Mouse (Mus musculus) forebrain, postnatal 0 days (tissue): ENCODE measurements around the gene Gadd45b. TPM values are rescaled to one million over a fixed set of nuclear protein-coding genes. Genes with fewer than 3 reads are reported as not detected.

ENCODE experiments used
- ATAC-seq: fragments of 200-750 bp; cut with Nextera tagmentation; 2 replicates; pipeline ENCODE4 v1.8.0; 2017; ENCODE audit warnings: mild to moderate bottlenecking, moderate library complexity
- DNase-seq: peaks from one replicate; pipeline ENCODE4 v3.0.0-alpha.2; 2015
- H3K27ac ChIP-seq: fragments of 300-500 bp; sonication (generic); 2 replicates; pipeline ENCODE4 v1.5.1; 2014; ENCODE audit warnings: low read depth, mild to moderate bottlenecking, antibody characterized with exemption, low read length, moderate library complexity, mixed read lengths
- H3K27me3 ChIP-seq: fragments of 300-500 bp; sonication (generic); 2 replicates; pipeline ENCODE4 v1.6.1; 2014; ENCODE audit warnings: mild to moderate bottlenecking, low read length, mixed read lengths; ENCODE audit not compliant: insufficient read depth
- H3K36me3 ChIP-seq: fragments of 300-500 bp; sonication (generic); 2 replicates; pipeline ENCODE4 v1.6.1; 2014; ENCODE audit warnings: mild to moderate bottlenecking, moderate library complexity; ENCODE audit not compliant: insufficient read depth
- H3K4me1 ChIP-seq: fragments of 300-500 bp; sonication (generic); 2 replicates; pipeline ENCODE4 v1.6.1; 2014; ENCODE audit warnings: antibody characterized with exemption; ENCODE audit not compliant: insufficient read depth
- H3K4me2 ChIP-seq: fragments of 300-500 bp; sonication (generic); 2 replicates; pipeline ENCODE4 v1.6.1; 2014; ENCODE audit warnings: low read depth, mild to moderate bottlenecking, moderate library complexity
- H3K4me3 ChIP-seq: fragments of 300-500 bp; sonication (generic); 2 replicates; pipeline ENCODE4 v1.5.1; 2014; ENCODE audit warnings: low read depth, low read length, mixed read lengths
- H3K9ac ChIP-seq: fragments of 300-500 bp; sonication (generic); 2 replicates; pipeline ENCODE4 v1.6.1; 2014; ENCODE audit warnings: mild to moderate bottlenecking
- H3K9me3 ChIP-seq: fragments of 300-500 bp; sonication (generic); 2 replicates; pipeline ENCODE4 v1.6.1; 2016; ENCODE audit warnings: low read length
- CTCF ChIP-seq: sonication (generic); IDR thresholded peaks from 2 replicates; pipeline ENCODE4 v1.5.1; 2016; ENCODE audit warnings: antibody characterized with exemption, control low read depth, low read depth
- WGBS: fragments of 180-500 bp; shearing (Covaris S2); extraction: QIAGEN DNeasy Blood & Tissue Kit; methylation state at CpG from one replicate; pipeline ENCODE4 v1.1.7; 2014; 5-methylcytosine and 5-hydroxymethylcytosine counted together
- polyA plus RNA-seq: library from polyadenylated mRNA; unstranded; fragments of >200 nt; fragmentation: Nextera tagmentation; extraction: Ambion mirVana; gene quantifications from 2 replicates; pipeline ENCODE4 v1.2.1, GENCODE M21; 2015
- total RNA-seq: library from RNA; depleted of rRNA; stranded (reverse); fragments of >200 nt; gene quantifications from 2 replicates; pipeline ENCODE4 v1.2.3, GENCODE M21; 2014

Gadd45b gene
- total and polyA plus RNA-seq, 2 experiments from 2014 or later, result 5.0 to 7.7 TPM

DNA sequence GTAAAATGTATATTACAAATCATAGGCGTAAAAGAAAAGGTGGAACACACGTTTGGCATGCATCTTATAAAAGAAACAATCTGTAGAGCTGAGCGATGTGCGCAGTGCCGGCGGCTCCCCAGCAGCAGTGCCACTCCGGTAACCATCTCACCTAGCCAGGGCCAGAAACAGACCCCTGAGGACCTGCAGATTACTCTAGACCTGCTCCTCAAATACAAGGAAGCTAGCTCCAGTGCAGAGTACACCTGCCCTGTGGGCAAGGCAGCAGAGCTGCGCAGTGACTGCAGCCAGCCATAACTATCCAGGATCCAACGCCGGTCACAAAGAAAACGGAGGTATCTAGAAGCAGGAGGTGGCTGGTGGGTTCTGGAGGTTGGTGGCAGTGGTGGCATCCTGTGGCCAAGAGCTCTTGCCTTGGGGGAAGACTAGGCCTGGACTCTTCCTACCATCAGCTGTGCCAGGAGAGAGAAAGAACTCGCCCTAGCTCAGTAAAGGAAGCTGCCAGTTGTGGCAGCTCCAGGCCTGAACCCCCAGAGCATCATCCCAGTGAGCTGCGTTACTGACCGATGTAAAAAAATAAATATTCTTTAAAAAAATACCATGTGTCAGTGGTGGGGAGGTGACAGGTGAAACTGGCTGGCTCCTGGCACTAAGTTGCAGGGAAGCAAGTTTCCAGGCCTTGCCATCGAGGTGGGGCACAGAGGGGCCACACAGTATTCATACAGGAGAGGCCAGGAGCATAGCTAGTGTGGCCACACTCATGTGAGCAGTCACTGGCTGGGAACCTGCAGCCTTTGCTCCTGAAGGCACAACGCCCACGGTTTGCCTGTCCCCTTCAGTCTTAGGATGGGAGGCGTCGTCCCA, 28.2 kb upstream of the Gadd45b start:
- ATAC-seq (no peak), DNase-seq (no peak)
- no peak overlapping the region for H3K27ac ChIP-seq
- H3K4me1 ChIP-seq, result peaks cover 6% of the 10 kb centered on the region
- no peak for TF ChIP-seq CTCF
- peak overlapping the region; percentile 23 for H3K4me2 ChIP-seq
- H3K9me3 ChIP-seq, result no peaks in the 10 kb centered on the region
- peaks cover 50% of the 10 kb centered on the region for H3K36me3 ChIP-seq
- H3K9ac ChIP-seq, result no peak overlapping the region
- H3K4me3 ChIP-seq, result no peak overlapping the region
- no peaks in the 10 kb centered on the region for H3K27me3 ChIP-seq
- 89% methylated on average over 19 of the region's 19 CpGs for WGBS

DNA sequence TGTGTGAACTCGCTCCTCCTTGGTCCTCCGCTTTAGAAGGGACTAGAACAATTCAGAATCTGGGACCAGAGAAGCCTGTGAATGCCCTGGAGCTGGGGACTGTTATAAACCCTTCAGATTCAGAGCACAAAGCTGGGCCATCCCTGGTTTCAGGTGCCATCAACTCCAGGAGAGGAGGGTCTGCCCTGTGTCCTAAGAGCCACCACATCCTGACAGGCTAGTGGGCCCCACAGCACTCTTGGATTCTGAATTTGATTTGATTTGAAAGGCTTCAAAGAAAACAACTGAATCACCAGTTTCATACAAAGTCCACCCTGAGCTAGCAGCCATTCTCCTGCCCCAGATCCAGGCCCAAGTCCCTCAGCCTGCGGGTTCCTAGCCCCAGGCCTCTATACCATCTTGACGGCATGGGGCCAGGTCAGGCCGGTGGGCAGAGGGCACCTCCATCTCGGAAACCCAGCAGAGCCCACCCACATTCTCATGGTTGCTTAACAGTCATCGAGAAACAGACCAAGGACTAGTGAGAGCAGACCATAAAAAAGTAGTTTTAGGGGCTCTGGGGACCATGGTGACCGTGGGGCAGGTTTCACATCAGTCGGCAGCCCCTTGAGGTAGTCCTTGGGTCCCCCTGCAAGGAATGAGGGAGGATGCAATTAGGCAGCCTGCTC, 27.5 kb upstream of the Gadd45b start:
- Histone ChIP-seq H3K9ac (no peak overlapping the region), H3K27me3 (no peaks in the 10 kb centered on the region), H3K27ac (no peak overlapping the region), H3K9me3 (no peaks in the 10 kb centered on the region), H3K4me3 (no peak overlapping the region), H3K4me1 (peaks cover 6% of the 10 kb centered on the region), H3K36me3 (peaks cover 53% of the 10 kb centered on the region), H3K4me2 (no peak overlapping the region)
- no peak for ATAC-seq
- no peak for DNase-seq
- no peak for TF ChIP-seq CTCF
- WGBS, result 94% methylated on average over 9 of the region's 9 CpGs

DNA sequence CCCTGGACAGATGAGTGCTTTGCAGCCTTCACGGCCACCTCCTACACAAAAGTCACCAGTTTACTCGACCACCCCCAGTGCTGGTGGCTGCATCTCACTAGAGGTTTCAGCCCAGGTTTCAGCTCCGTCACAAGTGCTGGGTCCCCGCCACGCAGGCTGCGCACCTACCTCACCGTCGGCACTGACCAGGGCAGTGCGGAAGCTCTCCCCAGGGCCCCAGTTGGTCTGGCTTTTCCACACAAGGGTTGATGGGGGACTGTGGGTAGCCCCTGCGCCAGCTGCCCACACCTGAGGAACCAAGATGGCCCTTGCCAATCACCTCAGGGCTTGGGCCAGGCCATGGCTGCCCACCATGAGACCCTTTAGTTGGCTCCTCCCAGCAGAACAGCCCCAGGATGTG, 26.6 kb upstream of the Gadd45b start:
- Histone ChIP-seq H3K27ac (no peak overlapping the region), H3K4me3 (no peak overlapping the region), H3K27me3 (no peaks in the 10 kb centered on the region), H3K9me3 (no peaks in the 10 kb centered on the region), H3K9ac (no peak overlapping the region), H3K4me2 (no peak overlapping the region), H3K36me3 (peaks cover 62% of the 10 kb centered on the region), H3K4me1 (peaks cover 6% of the 10 kb centered on the region)
- ATAC-seq (no peak), DNase-seq (no peak)
- WGBS, result 92% methylated on average over 10 of the region's 10 CpGs
- no peak for TF ChIP-seq CTCF

DNA sequence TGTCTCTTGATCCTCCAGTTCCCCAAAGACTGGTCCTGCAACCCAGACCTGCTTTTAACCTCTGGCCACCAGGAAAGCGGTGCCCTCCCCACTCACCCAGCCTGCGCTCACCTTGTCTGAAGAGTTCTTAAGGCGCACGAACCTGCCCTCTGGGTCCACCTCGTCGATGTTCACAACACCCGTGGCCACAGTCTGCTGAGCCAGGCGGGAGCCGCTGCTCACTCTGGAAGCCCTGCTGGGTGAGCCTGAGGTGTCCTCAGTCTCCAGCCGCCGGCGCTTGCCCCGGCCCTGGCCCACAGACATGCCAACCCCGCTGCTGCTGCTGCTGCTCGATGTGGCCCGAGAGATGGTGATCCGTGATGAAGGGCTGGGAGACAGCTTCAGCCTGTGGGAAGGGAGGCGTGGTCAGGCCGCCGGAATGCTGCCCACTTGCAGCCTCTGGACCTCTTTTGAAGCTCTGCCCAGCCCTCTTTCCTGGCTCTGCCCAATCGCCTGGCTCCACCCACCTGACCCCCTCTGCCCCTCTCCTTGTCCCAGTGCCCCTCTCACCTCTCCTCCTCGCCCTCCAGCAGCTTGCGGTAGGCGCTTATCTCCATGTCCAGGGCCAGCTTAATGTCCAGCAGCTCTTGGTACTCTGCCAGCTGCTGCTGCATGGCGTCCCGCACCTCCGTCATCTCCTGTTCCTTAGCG, 25.7 kb upstream of the Gadd45b start:
- Histone ChIP-seq H3K9me3 (no peaks in the 10 kb centered on the region), H3K4me3 (no peak overlapping the region), H3K36me3 (peaks cover 67% of the 10 kb centered on the region), H3K4me1 (peaks cover 6% of the 10 kb centered on the region), H3K9ac (no peak overlapping the region), H3K4me2 (no peak overlapping the region), H3K27me3 (no peaks in the 10 kb centered on the region), H3K27ac (no peak overlapping the region)
- WGBS, result 89% methylated on average over 28 of the region's 28 CpGs
- no peak for TF ChIP-seq CTCF
- ATAC-seq, result no peak
- DNase-seq, result no peak

DNA sequence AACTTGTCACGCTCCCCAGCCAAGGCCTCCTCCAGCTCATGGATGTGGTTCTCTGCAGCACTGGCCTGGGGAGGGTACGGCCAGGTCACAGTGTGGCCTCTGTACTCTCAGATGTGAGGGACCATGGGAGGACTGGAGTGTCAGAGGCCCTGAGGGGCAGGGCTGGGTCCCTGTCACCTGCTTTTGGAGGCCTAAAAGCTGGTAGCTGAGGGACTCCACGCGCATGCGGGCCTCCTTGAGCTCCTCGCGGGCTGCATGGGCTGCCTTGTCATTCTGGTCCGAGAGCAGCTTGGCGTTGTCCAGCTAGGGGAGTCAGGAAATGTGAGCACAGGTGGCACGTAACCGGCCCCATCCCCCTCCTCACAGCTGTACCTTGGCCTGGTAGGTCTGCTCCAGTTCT, 25.2 kb upstream of the Gadd45b start:
- Histone ChIP-seq H3K4me1 (peaks cover 3% of the 10 kb centered on the region), H3K27me3 (no peaks in the 10 kb centered on the region), H3K4me3 (no peak overlapping the region), H3K9me3 (no peaks in the 10 kb centered on the region), H3K36me3 (peaks cover 72% of the 10 kb centered on the region), H3K9ac (no peak overlapping the region), H3K4me2 (no peak overlapping the region), H3K27ac (no peak overlapping the region)
- TF ChIP-seq CTCF, result no peak
- WGBS, result 95% methylated on average over 11 of the region's 11 CpGs
- DNase-seq, result no peak
- no peak for ATAC-seq

DNA sequence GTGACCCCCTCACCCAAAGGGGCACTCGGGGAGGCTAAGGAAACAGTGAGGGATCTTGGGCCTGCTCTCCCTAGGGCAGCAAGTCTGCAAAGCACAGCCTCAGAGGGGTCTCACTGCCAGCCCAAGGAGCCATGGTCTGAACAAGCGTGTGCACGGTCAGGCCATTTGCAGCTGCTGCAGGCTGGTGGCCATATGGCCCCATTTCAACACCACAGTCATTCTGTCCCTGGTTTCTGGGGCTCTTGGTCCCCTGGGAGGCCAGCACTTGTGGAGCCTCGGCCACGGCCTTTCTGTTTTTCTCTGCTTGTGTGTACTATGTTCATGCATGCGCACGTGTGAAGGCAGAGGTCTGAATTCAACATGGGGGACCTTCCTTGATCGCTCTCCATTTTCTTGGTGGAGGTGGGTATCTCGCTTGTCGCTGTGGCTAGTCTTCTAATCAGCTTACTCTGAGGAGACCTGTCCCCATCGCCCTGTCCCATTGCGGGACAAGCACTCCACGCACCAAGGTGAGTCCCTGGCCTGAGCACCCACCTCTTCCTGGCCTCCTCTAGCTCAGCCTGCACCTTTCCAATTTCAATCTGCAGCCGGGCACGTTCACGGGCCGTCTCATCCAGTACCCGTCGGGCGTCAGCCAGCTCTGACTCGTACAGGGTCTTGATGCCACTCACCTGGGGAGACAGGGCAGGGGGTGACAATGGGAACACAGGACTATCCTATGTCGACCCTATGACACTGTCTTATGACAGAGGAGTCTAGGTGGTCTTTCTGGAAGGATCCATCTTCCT, 20.3 kb upstream of the Gadd45b start:
- Histone ChIP-seq H3K4me3 (no peak overlapping the region), H3K9me3 (no peaks in the 10 kb centered on the region), H3K27me3 (no peaks in the 10 kb centered on the region), H3K4me1 (no peaks in the 10 kb centered on the region), H3K36me3 (peaks cover 75% of the 10 kb centered on the region), H3K27ac (no peak overlapping the region), H3K9ac (no peak overlapping the region), H3K4me2 (no peak overlapping the region)
- no peak for TF ChIP-seq CTCF
- no peak for DNase-seq
- no peak for ATAC-seq
- 96% methylated on average over 22 of the region's 22 CpGs for WGBS
